Mouse (Mus musculus): ENCODE data around the gene S1pr1.

- TF ChIP-seq NANOG (IDR thresholded peaks at IDR 0.05; ENCODE audit: borderline replicate concordance, low read length) (no peak), CTCF (conservative IDR thresholded peaks at IDR 0.05; ENCODE audit: low read length) (no peak), POU5F1 (IDR thresholded peaks at IDR 0.05; ENCODE audit: borderline replicate concordance, low read length) (no peak)
Observed at GRCm38 (mm10) chr3:115679022-115679421, 35.9 kb downstream of the S1pr1 start.

Data from E14TG2a.4 (cell line).